Mouse (Mus musculus) lung, postnatal 0 days (tissue): ENCODE measurements around the gene Cacna1s.

Experiments
- CTCF ChIP-seq: IDR thresholded peaks from 2 replicates; pipeline ENCODE4 v1.5.1; 2016; ENCODE audit warnings: antibody characterized with exemption, mild to moderate bottlenecking
- EP300 ChIP-seq: IDR thresholded peaks from 2 replicates; pipeline ENCODE4 v1.6.1; 2016; ENCODE audit warnings: antibody characterized with exemption, mild to moderate bottlenecking, control low read depth

DNA sequence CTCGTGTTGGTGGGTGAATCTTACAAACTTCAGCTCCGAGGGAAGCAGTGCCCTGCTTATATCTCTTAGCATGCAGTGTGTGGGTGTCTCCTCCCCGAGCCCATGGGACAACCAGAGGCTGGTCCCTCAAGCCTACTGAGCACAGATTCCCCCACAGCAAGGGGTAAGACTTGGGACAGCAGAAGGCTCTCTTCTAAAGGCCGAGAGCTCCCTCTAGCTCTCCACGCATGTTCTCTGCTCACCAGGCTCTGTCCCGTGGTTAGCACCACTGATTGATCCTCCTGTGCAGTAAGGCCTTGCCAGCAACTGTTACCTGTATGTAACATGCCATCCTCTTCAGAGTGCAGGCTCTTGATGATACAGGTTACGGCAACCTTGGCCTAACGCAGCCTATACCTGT is 115.1 kb downstream of the Cacna1s start:
- TF ChIP-seq CTCF (peak; percentile 70), EP300 (no peak)
